Mouse (Mus musculus): ENCODE measurements around the gene Fgf5. TPM values are rescaled to one million over a fixed set of nuclear protein-coding genes. Genes with fewer than 3 reads are reported as not detected.
A peak's percentile ranks its signal among the peaks of the same experiment; 100 is the strongest.

The Fgf5 gene
- polyA plus RNA-seq, 1 experiment from 2014 or later = 0.41 TPM

- Histone ChIP-seq H3K4me3 (no peak overlapping the region), H3K36me3 (no peaks in the 10 kb centered on the region), H3K4me1 (0 out of 2 replicates have a peak, but pooled peaks cover 6% of the 10 kb centered on the region), H3K4me2 (replicated peaks) (no peak overlapping the region), H3K9me3 (no peaks in the 10 kb centered on the region), H3K9ac (replicated peaks) (no peak overlapping the region), H3K27ac (replicated peaks) (no peak overlapping the region), H3K27me3 (peaks cover 65% of the 10 kb centered on the region)
- no peak for ATAC-seq (ENCODE audit: low FRiP score, low read depth)
- 2% methylated on average over 12 of the region's 12 CpGs for WGBS
These were observed 1.2 kb downstream of the Fgf5 start for GRCm38 (mm10) chr5:98255176-98255575.

GRCm38 (mm10) chr5:98255760-98256490 lies 1.9 kb downstream of the Fgf5 start:
- Histone ChIP-seq H3K4me1 (0 out of 2 replicates have a peak, but pooled peaks cover 6% of the 10 kb centered on the region), H3K27me3 (peaks cover 60% of the 10 kb centered on the region), H3K4me2 (replicated peaks) (no peak overlapping the region; the same call in 1 of the 2 replicates), H3K9ac (replicated peaks) (no peak overlapping the region), H3K4me3 (0 out of 2 replicates have a peak overlapping the region, but pooled peaks have one; percentile 5), H3K36me3 (no peaks in the 10 kb centered on the region), H3K27ac (replicated peaks) (no peak overlapping the region), H3K9me3 (no peaks in the 10 kb centered on the region)
- ATAC-seq (ENCODE audit: low FRiP score, low read depth) = no peak
- WGBS = 4% methylated on average over 18 of the region's 18 CpGs

- H3K9ac ChIP-seq (replicated peaks) = no peak overlapping the region
- no peaks in the 10 kb centered on the region for H3K9me3 ChIP-seq
- H3K27ac ChIP-seq (replicated peaks) = no peak overlapping the region
- no peaks in the 10 kb centered on the region for H3K36me3 ChIP-seq
- no peak overlapping the region for H3K4me2 ChIP-seq (replicated peaks)
- ATAC-seq (ENCODE audit: low FRiP score, low read depth) = no peak
- H3K27me3 ChIP-seq = no peaks in the 10 kb centered on the region
- 89% methylated on average over 21 of the region's 21 CpGs for WGBS
- H3K4me3 ChIP-seq = no peak overlapping the region
- no peaks in the 10 kb centered on the region for H3K4me1 ChIP-seq
These were observed 21.4 kb downstream of the Fgf5 start for GRCm38 (mm10) chr5:98275318-98275818.

- no peak for ATAC-seq (ENCODE audit: low FRiP score, low read depth)
- 46% methylated on average over 9 of the region's 9 CpGs for WGBS
- no peak overlapping the region for H3K4me2 ChIP-seq (replicated peaks)
These were observed 28.0 kb downstream of the Fgf5 start for GRCm38 (mm10) chr5:98281993-98282392.

GRCm38 (mm10) chr5:98283696-98284478 lies 29.9 kb downstream of the Fgf5 start:
- peaks cover 2% of the 10 kb centered on the region; the same call in 1 of the 2 replicates for H3K9me3 ChIP-seq
- no peak overlapping the region for H3K4me3 ChIP-seq
- H3K4me1 ChIP-seq = peaks cover 15% of the 10 kb centered on the region
- H3K27me3 ChIP-seq = 0 out of 2 replicates have a peak, but pooled peaks cover 8% of the 10 kb centered on the region
- H3K4me2 ChIP-seq (replicated peaks) = peak overlapping the region; percentile 33
- peak; percentile 54 for ATAC-seq (ENCODE audit: low FRiP score, low read depth)
- WGBS = 22% methylated on average over 17 of the region's 17 CpGs
- H3K9ac ChIP-seq (replicated peaks) = no peak overlapping the region
- H3K27ac ChIP-seq (replicated peaks) = no peak overlapping the region
- H3K36me3 ChIP-seq = no peaks in the 10 kb centered on the region

More at GRCm38 (mm10) chr5:98281993-98282392, 28.0 kb downstream of the Fgf5 start:
- no peak overlapping the region for H3K27ac ChIP-seq (replicated peaks)
- H3K4me3 ChIP-seq = no peak overlapping the region
- H3K9ac ChIP-seq (replicated peaks) = no peak overlapping the region
- H3K27me3 ChIP-seq = 0 out of 2 replicates have a peak, but pooled peaks cover 8% of the 10 kb centered on the region
- H3K9me3 ChIP-seq = peaks cover 2% of the 10 kb centered on the region; the same call in 1 of the 2 replicates
- no peaks in the 10 kb centered on the region for H3K36me3 ChIP-seq
- H3K4me1 ChIP-seq = peaks cover 15% of the 10 kb centered on the region

- H3K9ac ChIP-seq (replicated peaks) = no peak overlapping the region
- H3K27ac ChIP-seq (replicated peaks) = no peak overlapping the region
- no peaks in the 10 kb centered on the region for H3K36me3 ChIP-seq
- H3K4me1 ChIP-seq = peaks cover 13% of the 10 kb centered on the region
- no peak overlapping the region for H3K4me2 ChIP-seq (replicated peaks)
- H3K9me3 ChIP-seq = no peaks in the 10 kb centered on the region
- H3K27me3 ChIP-seq = peaks cover 35% of the 10 kb centered on the region
- H3K4me3 ChIP-seq = no peak overlapping the region
- ATAC-seq (ENCODE audit: low FRiP score, low read depth) = no peak
- WGBS = 83% methylated on average over 8 of the region's 8 CpGs
These were observed 36.7 kb downstream of the Fgf5 start for GRCm38 (mm10) chr5:98290642-98291041.

- Histone ChIP-seq H3K27ac (replicated peaks) (no peak overlapping the region), H3K4me2 (replicated peaks) (peak overlapping the region; percentile 52), H3K4me1 (peaks cover 13% of the 10 kb centered on the region), H3K9me3 (no peaks in the 10 kb centered on the region), H3K9ac (replicated peaks) (no peak overlapping the region; the same call in 1 of the 2 replicates), H3K4me3 (peak overlapping the region; percentile 29), H3K27me3 (peaks cover 35% of the 10 kb centered on the region), H3K36me3 (no peaks in the 10 kb centered on the region)
- no peak for ATAC-seq (ENCODE audit: low FRiP score, low read depth)
- 2% methylated on average over 19 of the region's 19 CpGs for WGBS
These were observed 38.5 kb downstream of the Fgf5 start for GRCm38 (mm10) chr5:98292388-98293048.

GRCm38 (mm10) chr5:98293049-98293715 lies 39.2 kb downstream of the Fgf5 start:
- Histone ChIP-seq H3K36me3 (no peaks in the 10 kb centered on the region), H3K4me2 (replicated peaks) (peak overlapping the region; percentile 52), H3K4me3 (peak overlapping the region; percentile 29), H3K9me3 (no peaks in the 10 kb centered on the region), H3K4me1 (peaks cover 13% of the 10 kb centered on the region), H3K27ac (replicated peaks) (no peak overlapping the region), H3K9ac (replicated peaks) (no peak overlapping the region; the same call in 1 of the 2 replicates), H3K27me3 (peaks cover 35% of the 10 kb centered on the region)
- peak; percentile 52; the same call in 1 of the 2 replicates for ATAC-seq (ENCODE audit: low FRiP score, low read depth)
- WGBS = 0% methylated on average over 12 of the region's 12 CpGs

- no peak overlapping the region for H3K4me2 ChIP-seq (replicated peaks)
- ATAC-seq (ENCODE audit: low FRiP score, low read depth) = no peak
- no peaks in the 10 kb centered on the region for H3K4me1 ChIP-seq
- peaks cover 3% of the 10 kb centered on the region; the same call in 1 of the 2 replicates for H3K27me3 ChIP-seq
- H3K9ac ChIP-seq (replicated peaks) = no peak overlapping the region
- H3K36me3 ChIP-seq = no peaks in the 10 kb centered on the region
- no peak overlapping the region for H3K27ac ChIP-seq (replicated peaks)
- no peaks in the 10 kb centered on the region for H3K9me3 ChIP-seq
- 92% methylated on average over 4 of the region's 4 CpGs for WGBS
- no peak overlapping the region for H3K4me3 ChIP-seq
These were observed 46.1 kb downstream of the Fgf5 start for GRCm38 (mm10) chr5:98300079-98300478.

GRCm38 (mm10) chr5:98305673-98306072 lies 51.7 kb downstream of the Fgf5 start:
- no peak overlapping the region for H3K27ac ChIP-seq (replicated peaks)
- no peak overlapping the region for H3K9ac ChIP-seq (replicated peaks)
- ATAC-seq (ENCODE audit: low FRiP score, low read depth) = no peak
- no peak overlapping the region for H3K4me3 ChIP-seq
- no peaks in the 10 kb centered on the region for H3K27me3 ChIP-seq
- H3K4me2 ChIP-seq (replicated peaks) = no peak overlapping the region
- H3K36me3 ChIP-seq = no peaks in the 10 kb centered on the region
- H3K9me3 ChIP-seq = no peaks in the 10 kb centered on the region
- no peaks in the 10 kb centered on the region for H3K4me1 ChIP-seq
- WGBS = 89% methylated on average over 4 of the region's 4 CpGs

GRCm38 (mm10) chr5:98306528-98306927 lies 52.5 kb downstream of the Fgf5 start:
- 0 out of 2 replicates have a peak overlapping the region, but pooled peaks have one; percentile 15 for H3K27ac ChIP-seq (replicated peaks)
- H3K27me3 ChIP-seq = no peaks in the 10 kb centered on the region
- no peak overlapping the region for H3K9ac ChIP-seq (replicated peaks)
- no peaks in the 10 kb centered on the region for H3K36me3 ChIP-seq
- no peaks in the 10 kb centered on the region for H3K4me1 ChIP-seq
- 52% methylated on average over 9 of the region's 9 CpGs for WGBS
- H3K9me3 ChIP-seq = no peaks in the 10 kb centered on the region
- no peak overlapping the region for H3K4me3 ChIP-seq
- ATAC-seq (ENCODE audit: low FRiP score, low read depth) = 0 out of 2 replicates have a peak, but pooled peaks have one; percentile 27
- H3K4me2 ChIP-seq (replicated peaks) = no peak overlapping the region

All from midbrain, embryonic 12.5 days (tissue).